Mouse (Mus musculus) cerebellum, adult 2 months (tissue): ENCODE data around the gene Olfr1427.
"Not testable (repeated sequence)": the region's sequence is repeated elsewhere in the genome, so short reads cannot be mapped to it uniquely, and the experiment has no call there.

Experiments used
- CTCF ChIP-seq: fragments of 200-500 bp; IDR thresholded peaks from 2 replicates; pipeline ENCODE4 v1.5.1; 2011; ENCODE audit warnings: low read depth, mild to moderate bottlenecking, control low read depth, low read length, moderate library complexity, borderline replicate concordance; ENCODE audit not compliant: insufficient read depth
- POLR2A ChIP-seq: fragments of 200-500 bp; IDR thresholded peaks from 2 replicates; pipeline ENCODE4 v1.6.1; 2011; ENCODE audit warnings: low read length, control low read depth, borderline replicate concordance; ENCODE audit not compliant: insufficient read depth

DNA sequence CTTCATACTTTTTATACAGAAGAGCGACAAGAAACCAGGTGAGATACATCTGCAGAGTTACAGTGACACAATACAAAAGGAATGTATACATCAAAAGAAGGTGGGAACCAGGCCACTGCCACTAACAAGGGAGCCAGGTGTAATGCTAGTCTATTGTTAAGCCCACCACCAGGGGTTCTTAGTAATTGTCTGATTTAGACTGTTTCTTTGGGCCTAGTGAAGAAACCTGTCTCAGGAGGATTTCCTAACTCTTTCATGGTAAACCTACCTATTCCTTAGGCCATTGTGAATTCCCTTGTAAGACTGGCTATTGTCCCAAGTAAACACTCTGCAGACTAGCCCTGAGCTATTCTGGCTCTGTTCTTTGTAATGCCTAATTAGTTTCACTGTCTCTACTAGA, 33.6 kb downstream of the Olfr1427 start:
- TF ChIP-seq CTCF, POLR2A: not testable (repeated sequence)
